Mouse (Mus musculus) bone marrow, adult 2 months (tissue): ENCODE data around the gene Tarbp1.

Experiments
- CTCF ChIP-seq: fragments of 200-500 bp; IDR thresholded peaks from 2 replicates; pipeline ENCODE4 v1.5.1; 2011; ENCODE audit warnings: low read length, control low read depth; ENCODE audit not compliant: control insufficient read depth, insufficient read depth
- POLR2A ChIP-seq: fragments of 200-500 bp; IDR thresholded peaks from 2 replicates; pipeline ENCODE4 v1.6.1; 2011; ENCODE audit warnings: low read depth, mild to moderate bottlenecking, control low read depth, low read length, borderline replicate concordance; ENCODE audit not compliant: control insufficient read depth

DNA sequence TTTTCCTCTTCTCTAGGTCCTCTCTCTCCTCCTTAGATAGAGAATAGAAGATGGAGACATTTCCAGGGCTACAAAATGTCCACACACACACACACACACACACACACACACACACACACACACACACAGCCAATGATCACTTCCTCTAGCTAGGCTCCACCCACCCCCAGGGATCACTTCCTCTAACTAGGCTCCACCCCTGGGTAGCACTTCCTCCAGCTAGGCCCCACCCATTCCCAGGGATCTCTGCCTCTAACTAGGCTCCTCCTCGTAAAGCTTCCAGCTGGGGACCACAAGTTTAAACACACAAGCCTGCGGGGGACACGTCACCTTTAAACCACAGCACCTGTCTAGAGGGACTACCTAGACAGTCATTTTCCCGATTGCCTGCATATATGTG, 87.3 kb downstream of the Tarbp1 start:
- no peak for TF ChIP-seq CTCF
- no peak for TF ChIP-seq POLR2A
